Comparison of ENCODE assay signal across 38 mouse cellular contexts in the genomic region with DNA sequence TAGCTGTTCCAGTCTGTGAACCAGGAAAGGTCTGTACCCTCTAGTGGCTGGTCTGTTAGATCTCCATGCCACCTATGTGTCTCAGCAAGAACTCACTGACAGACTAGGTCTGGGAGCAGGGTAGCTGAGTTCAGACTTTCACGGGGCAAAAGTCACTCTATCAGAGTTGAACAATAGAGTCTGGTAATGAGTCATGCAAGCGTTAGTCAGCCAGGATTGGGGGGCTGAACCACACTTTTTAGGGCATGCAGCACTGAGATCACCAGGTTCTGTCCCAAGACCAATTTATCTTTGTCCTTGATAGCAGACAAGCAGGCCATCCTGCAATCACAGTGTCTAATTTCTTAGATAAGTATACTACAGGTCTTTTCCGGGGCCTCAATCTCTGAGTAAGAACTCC. TPM values are rescaled to one million over a fixed set of nuclear protein-coding genes. Genes with fewer than 3 reads are reported as not detected.
DNase-seq lines count a peak whose midpoint lies in the region; ATAC-seq and TF ChIP-seq lines count a peak whose summit lies in the region.
"Had no signal": no experiment of that assay in that cellular context is flagged by ENCODE, and none has a peak within 500 bp of the region (broad histone marks: within the 10 kb centered on the region; RNA-seq: fewer than 3 reads in every experiment).

No protein-coding gene starts in this region.

- H3K36me3 ChIP-seq in intestine, postnatal 0 days (ENCODE audit: control insufficient read depth, insufficient read depth), result no peaks in the 10 kb centered on the region
- no peaks in the 10 kb centered on the region for H3K36me3 ChIP-seq in lung, postnatal 0 days (ENCODE audit: insufficient read depth, low read length)
- H3K36me3 ChIP-seq: heart, embryonic 10.5 days; heart, embryonic 15.5 days; hindbrain, embryonic 12.5 days; limb, embryonic 10.5 days; limb, embryonic 15.5 days; liver, embryonic 13.5 days; midbrain, embryonic 13.5 days had no signal

- H3K9ac ChIP-seq in intestine, postnatal 0 days (ENCODE audit: low read depth, low read length), result no peak overlapping the region
- H3K9ac ChIP-seq in lung, postnatal 0 days (replicated peaks; ENCODE audit: low read depth), result no peak overlapping the region
- H3K9ac ChIP-seq: heart, embryonic 15.5 days; hindbrain, embryonic 12.5 days; limb, embryonic 15.5 days; liver, embryonic 13.5 days; midbrain, embryonic 13.5 days had no signal

- peak; percentile 47; the same call in 1 of the 2 replicates for ATAC-seq in intestine, postnatal 0 days
- ATAC-seq in lung, postnatal 0 days, result no peak
- ATAC-seq: activated CD4-positive, CD25-positive, alpha-beta regulatory T cell, adult 4 months; CD4-positive, CD25-positive, alpha-beta regulatory T cell, adult 4 months; forebrain, embryonic 14.5 days; hindbrain, postnatal 0 days; midbrain, embryonic 13.5 days had no signal

- no peak overlapping the region for H3K27ac ChIP-seq in intestine, postnatal 0 days (ENCODE audit: low read depth, low read length)
- H3K27ac ChIP-seq in lung, postnatal 0 days (ENCODE audit: low read length), result no peak overlapping the region
- H3K27ac ChIP-seq: heart, embryonic 10.5 days; heart, embryonic 15.5 days; hindbrain, embryonic 12.5 days; hindbrain, postnatal 0 days; limb, embryonic 10.5 days; limb, embryonic 15.5 days; liver, embryonic 13.5 days; macrophage; midbrain, embryonic 13.5 days had no signal

- WGBS in intestine, postnatal 0 days, result 39% methylated on average over 3 of the region's 3 CpGs
- 64% methylated on average over 3 of the region's 3 CpGs for WGBS in lung, postnatal 0 days

- H3K9me3 ChIP-seq in intestine, postnatal 0 days (ENCODE audit: control insufficient read depth), result no peaks in the 10 kb centered on the region
- no peaks in the 10 kb centered on the region for H3K9me3 ChIP-seq in lung, postnatal 0 days (ENCODE audit: low read length)
- H3K9me3 ChIP-seq: heart, embryonic 10.5 days; heart, embryonic 15.5 days; hindbrain, embryonic 12.5 days; limb, embryonic 10.5 days; limb, embryonic 15.5 days; liver, embryonic 13.5 days; midbrain, embryonic 13.5 days had no signal

- no peaks in the 10 kb centered on the region for H3K4me1 ChIP-seq in intestine, postnatal 0 days (replicated peaks; ENCODE audit: control insufficient read depth, insufficient read depth, low read length)
- no peaks in the 10 kb centered on the region for H3K4me1 ChIP-seq in lung, postnatal 0 days (ENCODE audit: insufficient read depth, low read depth, low read length)
- H3K4me1 ChIP-seq: heart, embryonic 10.5 days; heart, embryonic 15.5 days; hindbrain, embryonic 12.5 days; limb, embryonic 10.5 days; limb, embryonic 15.5 days; liver, embryonic 13.5 days; midbrain, embryonic 13.5 days had no signal

- H3K4me2 ChIP-seq in intestine, postnatal 0 days (replicated peaks; ENCODE audit: low read depth), result no peak overlapping the region
- H3K4me2 ChIP-seq in lung, postnatal 0 days (replicated peaks; ENCODE audit: low read depth, low read length), result no peak overlapping the region
- H3K4me2 ChIP-seq: heart, embryonic 15.5 days; hindbrain, embryonic 12.5 days; limb, embryonic 15.5 days; liver, embryonic 13.5 days; midbrain, embryonic 13.5 days had no signal

- TF ChIP-seq EP300 in lung, postnatal 0 days (IDR thresholded peaks at IDR 0.05), result no peak

- TF ChIP-seq CTCF in intestine, postnatal 0 days (IDR thresholded peaks at IDR 0.05; ENCODE audit: low read depth), result 0 out of 2 replicates have a peak, but pooled peaks have one; percentile 3
- TF ChIP-seq CTCF in lung, postnatal 0 days (IDR thresholded peaks at IDR 0.05), result no peak

- H3K4me3 ChIP-seq in intestine, postnatal 0 days (ENCODE audit: low read depth, low read length), result no peak overlapping the region
- no peak overlapping the region for H3K4me3 ChIP-seq in lung, postnatal 0 days (ENCODE audit: low read depth, low read length)
- H3K4me3 ChIP-seq: heart, embryonic 10.5 days; heart, embryonic 15.5 days; hindbrain, embryonic 12.5 days; limb, embryonic 10.5 days; limb, embryonic 15.5 days; liver, embryonic 13.5 days; midbrain, embryonic 13.5 days had no signal

- peak; percentile 73 for DNase-seq in 3T3-L1 (ENCODE audit: low read depth, low spot score)
- DNase-seq in adipocyte (ENCODE audit: low spot score), result peak; percentile 18
- peak; percentile 7 for DNase-seq in adrenal gland, postnatal 25 days
- no peak for DNase-seq in lung, postnatal 0 days (ENCODE audit: low spot score)
- DNase-seq in embryo, embryonic 9.5 days (ENCODE audit: extremely low spot score), result no peak
- DNase-seq in heart, adult 11 months, result no peak
- DNase-seq: cerebellum, adult 18-20 months; cerebellum, postnatal 10 days; gastrocnemius, postnatal 14 days; kidney, adult 2 months; kidney, postnatal 4 days; layer of hippocampus, postnatal 36 days; liver, embryonic 13.5 days; lung, adult 18-20 months; lung, postnatal 10 days; right cerebral cortex, postnatal 4 days; thymus, adult 2 months; thymus, postnatal 36 days had no signal

- H3K27me3 ChIP-seq in intestine, postnatal 0 days (replicated peaks; ENCODE audit: control insufficient read depth, insufficient read depth, low read length), result no peaks in the 10 kb centered on the region
- no peaks in the 10 kb centered on the region for H3K27me3 ChIP-seq in lung, postnatal 0 days (replicated peaks; ENCODE audit: insufficient read depth, low read length)
- H3K27me3 ChIP-seq: heart, embryonic 15.5 days; hindbrain, embryonic 12.5 days; limb, embryonic 15.5 days; liver, embryonic 13.5 days; midbrain, embryonic 13.5 days had no signal

RNA-seq across cellular contexts. Expression of a gene that starts 18.1 kb away (rescaled TPM):
- total RNA-seq in adrenal gland, postnatal 25 days (2021), result not detected in 2 replicates
- polyA plus RNA-seq in intestine, postnatal 0 days (2015; fragmentation: Nextera tagmentation; extraction: Ambion mirVana), result not detected in 2 replicates
- not detected in 2 replicates for polyA plus RNA-seq in lung, postnatal 0 days (2015; fragmentation: Nextera tagmentation; extraction: Ambion mirVana)
- total RNA-seq: gastrocnemius, postnatal 14 days; granulocyte monocyte progenitor cell, adult 5-6 weeks; heart, postnatal 25 days; hindbrain, postnatal 0 days; layer of hippocampus, postnatal 36 days; megakaryocyte-erythroid progenitor cell, adult 5-6 weeks; neutrophil, adult 5-6 weeks had no signal
- polyA plus RNA-seq: activated CD4-positive, CD25-positive, alpha-beta regulatory T cell, adult 4 months; brain, embryonic 14.5 days; CD4-positive, CD25-positive, alpha-beta regulatory T cell, adult 4 months; embryonic facial prominence, embryonic 11.5 days; forebrain, embryonic 14.5 days; heart, embryonic 10.5 days; heart, embryonic 15.5 days; hindbrain, embryonic 12.5 days; hindbrain, postnatal 0 days; kidney, adult 2 months; kidney, embryonic 16.5 days; limb, embryonic 10.5 days; limb, embryonic 15.5 days; liver, embryonic 13.5 days; macrophage; midbrain, embryonic 13.5 days; neural tube, embryonic 11.5 days; thymus, adult 2 months had no signal

RNA-seq across cellular contexts. Expression of a gene that starts 51.3 kb away (rescaled TPM):
- total RNA-seq in adrenal gland, postnatal 25 days (2021), result not detected in 2 replicates
- polyA plus RNA-seq in intestine, postnatal 0 days (2015; fragmentation: Nextera tagmentation; extraction: Ambion mirVana), result not detected in 2 replicates
- polyA plus RNA-seq in lung, postnatal 0 days (2015; fragmentation: Nextera tagmentation; extraction: Ambion mirVana), result not detected in 2 replicates
- total RNA-seq: gastrocnemius, postnatal 14 days; granulocyte monocyte progenitor cell, adult 5-6 weeks; heart, postnatal 25 days; hindbrain, postnatal 0 days; layer of hippocampus, postnatal 36 days; megakaryocyte-erythroid progenitor cell, adult 5-6 weeks; neutrophil, adult 5-6 weeks had no signal
- polyA plus RNA-seq: activated CD4-positive, CD25-positive, alpha-beta regulatory T cell, adult 4 months; brain, embryonic 14.5 days; CD4-positive, CD25-positive, alpha-beta regulatory T cell, adult 4 months; embryonic facial prominence, embryonic 11.5 days; forebrain, embryonic 14.5 days; heart, embryonic 10.5 days; heart, embryonic 15.5 days; hindbrain, embryonic 12.5 days; hindbrain, postnatal 0 days; kidney, adult 2 months; kidney, embryonic 16.5 days; limb, embryonic 10.5 days; limb, embryonic 15.5 days; liver, embryonic 13.5 days; macrophage; midbrain, embryonic 13.5 days; neural tube, embryonic 11.5 days; thymus, adult 2 months had no signal

Comparison
In these comparisons a context has a peak if more than half of its experiments do, and no peak if none do; other contexts are left out.
1. DNase-seq: peak in 3T3-L1 (single experiment), adipocyte (single experiment) and adrenal gland, postnatal 25 days (single experiment); none in lung, postnatal 0 days (single experiment), embryo, embryonic 9.5 days (single experiment) and heart, adult 11 months (single experiment).